Mouse (Mus musculus): ENCODE measurements around the gene Nudt17.
"Not testable (repeated sequence)": the region's sequence is repeated elsewhere in the genome, so short reads cannot be mapped to it uniquely, and the experiment has no call there.

The Nudt17 gene

GRCm38 (mm10) chr3:96707903-96708683 lies at the start of gene Nudt17:
Gene Nudt17 (minus strand): TSS chr3:96708562.
- peak; percentile 46 to 53 for DNase-seq (ENCODE audit: low read depth in 2 of 2, low spot score in 2 of 2)

DNA sequence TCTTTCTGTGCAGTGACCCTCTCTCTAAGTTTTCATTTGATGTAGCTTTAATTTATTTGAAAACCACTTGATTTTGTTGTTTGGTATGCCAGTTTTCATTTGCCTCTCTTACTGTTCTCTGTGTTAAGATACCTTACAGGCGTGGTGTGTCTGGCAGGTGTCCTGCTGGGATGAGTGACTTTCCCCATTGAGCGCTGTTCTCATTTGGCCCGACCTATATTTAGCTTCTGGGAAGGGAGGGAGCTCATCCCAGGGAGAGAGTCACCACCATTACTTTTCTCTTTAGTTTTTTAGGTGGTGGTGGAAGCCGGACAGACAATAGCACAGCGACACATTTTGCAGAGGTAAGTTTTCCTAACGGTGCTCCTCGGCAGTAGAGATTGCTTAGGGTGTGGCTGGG lies 49.3 kb upstream of the Nudt17 start:
- no peak for DNase-seq (ENCODE audit: low read depth in 2 of 2, low spot score in 2 of 2)

DNA sequence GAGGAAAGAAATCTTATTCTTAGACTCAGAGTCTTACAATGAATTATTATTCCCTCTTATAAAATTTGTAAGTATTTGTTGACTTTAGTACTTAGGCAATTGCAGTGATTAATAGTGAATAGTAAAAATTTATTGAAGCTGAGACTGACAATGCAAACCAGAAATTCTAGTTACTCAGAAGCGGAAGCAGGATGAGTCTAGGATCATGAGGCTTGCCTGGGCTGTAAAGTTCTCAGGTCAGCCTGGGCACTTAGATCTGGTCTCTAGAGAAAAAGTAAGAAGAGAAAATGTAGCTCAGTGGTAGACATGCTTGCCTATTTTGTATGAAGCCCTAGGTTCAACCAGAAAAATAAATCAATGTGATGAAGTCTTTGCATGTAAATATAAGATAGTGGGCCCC lies 47.6 kb upstream of the Nudt17 start:
- no peak for DNase-seq (ENCODE audit: low read depth in 2 of 2, low spot score in 2 of 2)

DNA sequence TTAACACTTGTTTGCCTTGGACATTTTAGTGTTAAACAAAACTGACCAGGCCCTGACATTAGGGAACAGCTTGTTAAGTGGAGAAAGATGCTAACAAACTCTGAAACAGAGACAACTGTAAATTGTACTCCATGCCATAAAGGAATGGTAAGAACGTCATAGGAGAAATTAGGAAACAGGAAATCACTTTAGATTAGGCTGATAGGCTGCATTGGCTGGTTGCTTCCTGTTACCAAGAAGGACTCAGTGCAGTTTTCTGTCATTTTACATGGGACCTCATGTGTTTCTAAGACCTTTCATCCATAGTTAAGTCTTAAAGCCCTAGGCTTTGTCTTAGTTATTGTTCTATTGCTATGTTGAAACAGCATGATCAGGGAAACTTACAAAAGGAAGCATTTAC lies 38.5 kb upstream of the Nudt17 start:
- no peak for DNase-seq (ENCODE audit: low read depth in 2 of 2, low spot score in 2 of 2)

DNA sequence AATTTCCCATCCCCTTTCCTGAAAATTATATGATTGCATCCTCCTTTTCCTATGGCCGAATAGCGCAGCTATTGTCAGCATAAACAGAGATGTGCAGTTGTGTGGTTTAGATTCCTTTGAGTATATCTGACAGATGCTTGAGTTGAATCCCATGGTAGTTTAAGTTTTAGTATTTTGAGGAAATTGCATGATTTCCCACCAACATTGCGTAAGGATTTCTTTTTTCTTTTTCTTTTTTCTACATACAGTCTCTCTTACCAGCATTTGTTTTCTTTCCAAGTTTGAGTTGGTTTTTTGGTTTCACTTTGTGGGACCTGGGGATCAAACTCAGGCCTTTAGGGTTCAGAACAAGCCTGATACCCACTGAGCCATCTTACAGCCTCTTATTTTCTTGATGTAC lies 36.0 kb upstream of the Nudt17 start:
- no peak for DNase-seq (ENCODE audit: low read depth in 2 of 2, low spot score in 2 of 2)

GRCm38 (mm10) chr3:96740279-96740678 lies 31.9 kb upstream of the Nudt17 start:
- DNase-seq (ENCODE audit: low read depth in 2 of 2, low spot score in 2 of 2) = not testable (repeated sequence)

GRCm38 (mm10) chr3:96737995-96738394 lies 29.6 kb upstream of the Nudt17 start:
- no peak for DNase-seq (ENCODE audit: low read depth in 2 of 2, low spot score in 2 of 2)

DNA sequence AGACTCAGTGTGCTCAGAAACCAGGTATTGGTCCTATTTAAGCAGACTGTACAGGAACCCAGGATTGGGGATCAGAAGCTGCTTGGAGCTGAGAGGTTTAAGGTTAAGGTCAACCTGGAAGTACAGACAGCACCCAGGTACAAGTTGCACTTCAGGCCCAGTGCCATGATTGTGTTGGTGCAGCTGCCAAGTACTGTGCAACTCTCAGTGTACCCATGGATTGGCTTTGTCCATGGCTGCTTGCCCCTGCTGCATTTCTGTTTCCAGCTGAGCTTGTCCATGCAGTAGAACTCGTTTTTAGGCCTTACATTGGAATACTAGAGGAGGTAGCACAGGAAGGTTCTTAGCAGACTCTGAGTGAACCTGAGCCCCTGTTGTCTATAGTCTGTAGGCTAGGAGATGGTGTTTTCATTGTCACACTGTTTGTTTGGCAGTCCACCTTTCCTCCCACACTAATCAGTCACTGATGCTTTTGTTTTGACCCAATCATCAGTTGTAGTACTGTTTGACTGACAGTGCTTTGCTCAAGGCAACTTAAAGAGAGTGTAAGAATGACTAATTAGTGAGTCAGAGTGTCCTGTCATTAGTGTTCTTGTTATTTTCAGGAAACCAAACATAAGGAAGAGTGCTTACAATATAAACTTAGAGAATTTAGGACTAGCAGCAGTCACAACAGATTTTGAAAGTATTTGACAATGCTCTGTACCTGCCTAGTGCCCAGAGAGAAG lies 28.8 kb upstream of the Nudt17 start:
- no peak for DNase-seq (ENCODE audit: low read depth in 2 of 2, low spot score in 2 of 2)

DNA sequence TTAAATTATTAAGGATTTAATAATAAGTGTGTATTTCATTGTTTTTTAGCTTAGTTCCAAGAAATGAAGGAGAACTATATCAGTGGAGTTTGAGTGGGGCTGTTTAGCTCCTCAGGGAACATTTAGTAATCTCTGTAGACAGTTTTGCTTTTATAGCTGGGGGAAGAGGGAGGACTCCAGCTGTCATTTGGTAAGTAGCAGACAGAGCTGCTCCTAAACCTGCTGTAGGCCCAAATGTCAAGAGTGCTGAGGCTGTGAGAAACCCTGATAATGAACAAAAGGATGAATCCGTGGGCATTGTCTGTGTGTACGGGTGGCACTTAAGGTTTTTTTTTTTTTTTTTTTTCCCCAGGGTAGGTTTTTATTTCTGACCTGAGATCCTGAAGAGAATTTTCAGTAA lies 26.8 kb upstream of the Nudt17 start:
- DNase-seq (ENCODE audit: low read depth in 2 of 2, low spot score in 2 of 2) = no peak

DNA sequence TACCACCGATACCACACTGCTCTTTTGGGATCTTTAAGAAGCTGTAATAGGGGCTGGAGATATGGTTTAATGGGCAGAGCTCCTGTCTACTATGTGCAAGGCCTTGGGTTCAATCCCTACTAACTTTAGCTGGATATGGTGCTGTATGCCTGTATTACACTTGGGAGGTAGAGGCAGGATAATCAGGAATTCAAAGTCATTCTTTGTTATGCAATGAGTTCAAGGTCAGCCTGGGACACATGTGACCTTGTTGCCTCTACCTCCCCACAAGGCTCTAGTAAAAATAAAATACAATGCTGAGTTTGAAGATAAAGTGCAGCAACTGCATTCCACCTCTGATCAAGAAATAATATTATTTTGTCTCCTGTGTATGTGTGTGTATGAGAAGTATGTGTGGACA lies 25.6 kb upstream of the Nudt17 start:
- no peak for DNase-seq (ENCODE audit: low read depth in 2 of 2, low spot score in 2 of 2)

DNA sequence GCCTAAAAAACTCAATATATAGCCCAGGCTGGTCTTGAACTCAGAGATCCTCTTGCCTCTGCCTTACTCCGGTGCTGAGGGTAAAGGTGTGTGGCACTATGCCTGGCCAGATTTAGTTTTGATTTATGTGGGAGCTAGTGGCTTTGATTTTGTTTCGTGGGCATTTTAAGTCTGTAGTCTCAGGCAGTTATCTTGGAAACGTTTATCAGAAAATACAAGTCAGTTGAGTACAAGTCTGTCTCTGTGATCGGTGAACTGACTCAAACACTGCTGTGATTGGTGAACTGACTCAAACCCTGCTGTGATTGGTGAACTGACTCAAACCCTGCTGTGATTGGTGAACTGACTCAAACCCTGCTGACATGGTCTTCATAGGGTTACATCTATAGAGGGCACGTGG lies 22.4 kb upstream of the Nudt17 start:
- no peak for DNase-seq (ENCODE audit: low read depth in 2 of 2, low spot score in 2 of 2)

- DNase-seq (ENCODE audit: low read depth in 2 of 2, low spot score in 2 of 2) = no peak
Measured at GRCm38 (mm10) chr3:96729403-96729784, 21.0 kb upstream of the Nudt17 start.

DNA sequence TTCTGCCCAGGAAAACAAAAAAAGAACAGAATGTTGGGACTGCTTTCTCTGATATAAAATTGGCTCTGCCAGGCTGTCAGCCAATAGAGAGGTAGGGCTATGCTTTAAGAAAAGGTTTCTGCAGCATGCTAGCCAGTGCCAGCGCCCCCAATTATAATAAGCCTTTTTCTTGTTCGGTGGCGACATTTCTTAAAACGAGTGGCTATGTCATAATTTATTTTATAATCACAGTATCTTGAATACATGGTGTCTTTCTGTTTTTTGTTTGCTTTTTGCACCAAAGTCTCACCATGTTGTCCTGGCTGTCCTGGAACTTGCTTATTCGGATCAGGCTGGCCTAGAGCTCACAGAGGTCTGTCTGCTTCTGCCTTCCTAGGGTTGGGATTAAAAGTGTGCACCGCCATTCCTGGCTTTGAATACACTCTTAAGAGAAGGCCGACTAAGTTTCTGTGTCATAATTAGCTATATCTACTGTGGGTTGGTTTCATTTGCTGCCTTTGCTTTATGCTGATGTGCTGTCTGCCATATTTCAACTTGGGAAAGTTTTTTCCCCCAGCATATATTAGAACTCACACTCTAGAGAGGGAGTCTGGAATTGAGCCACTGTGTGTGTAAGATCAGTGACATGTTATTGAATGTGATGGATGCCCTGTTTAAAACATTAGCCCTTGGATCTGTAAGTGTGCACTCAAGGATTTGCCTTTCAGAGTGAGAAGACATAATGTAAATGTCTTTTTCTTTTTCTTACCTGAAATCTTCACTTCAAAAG lies 20.5 kb upstream of the Nudt17 start:
- DNase-seq (ENCODE audit: low read depth in 2 of 2, low spot score in 2 of 2) = no peak

DNA sequence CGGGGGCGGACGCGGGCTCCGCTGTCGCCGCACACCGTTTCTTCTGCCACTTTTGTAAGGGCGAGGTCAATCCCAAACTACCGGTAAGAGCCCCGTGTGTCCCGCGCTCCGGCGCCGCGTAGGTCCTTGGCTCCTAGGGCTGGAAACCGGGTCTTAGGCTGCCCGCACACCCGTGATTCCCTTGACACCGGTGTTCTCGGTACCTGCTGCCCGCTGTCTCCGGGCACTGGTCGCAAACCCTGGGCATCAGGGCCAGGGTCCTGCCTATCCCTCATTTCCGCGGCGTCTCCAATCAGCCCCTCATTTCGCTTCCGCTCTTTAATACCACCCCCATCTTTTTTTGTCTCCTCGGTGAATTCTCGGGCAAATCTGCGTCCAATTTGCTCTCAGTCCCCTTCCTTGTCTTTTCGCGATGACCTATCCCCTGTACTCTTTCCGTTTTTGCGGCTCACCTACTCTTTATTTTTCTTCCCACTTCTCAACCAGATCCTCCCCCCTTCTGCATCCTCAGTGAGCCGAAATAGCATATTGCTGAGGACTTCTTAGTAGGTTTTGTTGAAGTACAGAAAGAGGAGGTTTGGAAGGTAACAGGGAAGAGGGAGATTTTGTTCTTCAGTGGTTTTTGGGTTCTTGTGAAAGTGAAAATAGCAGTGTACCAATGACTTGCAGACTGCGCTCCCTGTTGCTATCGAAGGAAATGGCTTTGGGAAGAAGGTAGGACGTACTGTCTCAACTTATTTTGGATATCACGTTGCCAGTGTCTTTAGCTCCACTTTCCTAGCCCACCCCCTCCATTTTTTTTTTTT lies 19.7 kb upstream of the Nudt17 start:
- peak in 1 of 2 experiments; percentile 23 for DNase-seq (ENCODE audit: low read depth in 2 of 2, low spot score in 2 of 2)

GRCm38 (mm10) chr3:96727343-96727827 lies 19.0 kb upstream of the Nudt17 start, which contains the start of the genes Polr3c and Rnf115:
Gene Polr3c (minus strand): TSS chr3:96727628.
Gene Rnf115 (plus strand): TSS chr3:96727664.
- peak; percentile 81 to 86 for DNase-seq (ENCODE audit: low read depth in 2 of 2, low spot score in 2 of 2)

GRCm38 (mm10) chr3:96719173-96719572 lies 10.8 kb upstream of the Nudt17 start:
- DNase-seq (ENCODE audit: low read depth in 2 of 2, low spot score in 2 of 2) = no peak

- no peak for DNase-seq (ENCODE audit: low read depth in 2 of 2, low spot score in 2 of 2)
Measured at GRCm38 (mm10) chr3:96715854-96716253, 7.5 kb upstream of the Nudt17 start.

- no peak for DNase-seq (ENCODE audit: low read depth in 2 of 2, low spot score in 2 of 2)
Measured at GRCm38 (mm10) chr3:96714286-96714685, 5.9 kb upstream of the Nudt17 start.

- no peak for DNase-seq (ENCODE audit: low read depth in 2 of 2, low spot score in 2 of 2)
Measured at GRCm38 (mm10) chr3:96708684-96709064, 312 bp upstream of the Nudt17 start.

DNA sequence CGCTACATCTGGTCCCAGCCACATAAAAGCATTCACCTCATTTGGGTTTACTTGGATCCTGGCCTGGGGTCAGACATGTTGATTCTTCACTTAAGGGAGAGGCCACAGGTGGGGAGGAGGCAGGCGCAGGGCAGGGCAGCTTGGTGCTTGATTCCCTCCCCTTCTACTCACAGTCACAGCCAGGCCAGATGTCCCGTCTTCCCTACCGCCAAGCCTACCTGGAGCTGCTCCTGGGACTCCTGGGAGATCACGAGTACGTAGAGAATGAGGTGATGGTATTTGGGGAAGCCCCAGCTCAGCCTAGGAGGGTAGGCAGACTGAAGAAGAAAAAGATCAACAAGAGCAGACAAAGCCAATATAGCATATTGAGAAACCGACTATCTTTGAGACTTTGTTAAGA lies 1.4 kb downstream of the Nudt17 start:
- DNase-seq (ENCODE audit: low read depth in 2 of 2, low spot score in 2 of 2) = no peak

GRCm38 (mm10) chr3:96706217-96706616 lies 2.1 kb downstream of the Nudt17 start:
- no peak for DNase-seq (ENCODE audit: low read depth in 2 of 2, low spot score in 2 of 2)

All from CD8-positive naive resting alpha-beta T cell, adult 2 months (primary cell).